Mouse (Mus musculus) cerebellum, postnatal 10 days (tissue): ENCODE measurements around the gene Fbxw8.

Source experiments
- DNase-seq, 2 experiments: peaks; one replicate each; pipeline ENCODE4 v3.0.0; 2021; ENCODE audit warnings: mixed read lengths in 2 of 2

The Fbxw8 gene

DNA sequence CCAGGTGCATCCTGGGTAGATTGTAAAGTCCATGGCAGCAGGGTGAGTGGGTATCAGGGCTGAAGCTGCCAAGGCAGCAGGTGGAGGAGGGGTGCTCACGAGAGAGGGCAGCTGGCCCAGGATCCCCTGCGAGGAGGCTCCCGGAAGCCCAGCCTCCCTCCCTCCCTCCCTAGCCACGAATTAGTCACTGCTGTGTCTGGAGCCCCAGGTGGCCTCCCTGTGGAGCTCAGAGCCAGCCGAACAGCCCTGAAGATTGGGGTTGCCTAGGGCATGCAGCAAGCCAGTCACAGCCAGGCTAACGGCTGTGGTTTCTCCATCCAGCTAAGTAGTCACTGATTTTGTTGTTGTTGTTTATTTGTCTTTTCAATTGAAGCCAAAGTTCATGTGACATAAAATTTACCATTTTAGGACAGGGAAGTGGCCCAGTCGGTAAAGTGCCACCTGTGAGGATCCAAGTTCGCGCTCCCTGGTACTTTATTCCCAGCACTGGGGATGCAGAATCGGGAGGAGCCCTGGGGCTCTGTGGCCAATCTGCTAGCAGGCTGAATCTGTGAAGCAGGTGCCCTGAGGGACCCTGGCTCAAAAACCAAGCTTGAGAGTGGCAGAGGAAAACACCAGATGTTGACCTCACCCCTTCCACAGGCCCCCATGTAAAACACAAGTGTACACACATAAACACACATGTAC lies 117.3 kb downstream of the Fbxw8 start:
- peak; percentile 74 to 85 for DNase-seq

DNA sequence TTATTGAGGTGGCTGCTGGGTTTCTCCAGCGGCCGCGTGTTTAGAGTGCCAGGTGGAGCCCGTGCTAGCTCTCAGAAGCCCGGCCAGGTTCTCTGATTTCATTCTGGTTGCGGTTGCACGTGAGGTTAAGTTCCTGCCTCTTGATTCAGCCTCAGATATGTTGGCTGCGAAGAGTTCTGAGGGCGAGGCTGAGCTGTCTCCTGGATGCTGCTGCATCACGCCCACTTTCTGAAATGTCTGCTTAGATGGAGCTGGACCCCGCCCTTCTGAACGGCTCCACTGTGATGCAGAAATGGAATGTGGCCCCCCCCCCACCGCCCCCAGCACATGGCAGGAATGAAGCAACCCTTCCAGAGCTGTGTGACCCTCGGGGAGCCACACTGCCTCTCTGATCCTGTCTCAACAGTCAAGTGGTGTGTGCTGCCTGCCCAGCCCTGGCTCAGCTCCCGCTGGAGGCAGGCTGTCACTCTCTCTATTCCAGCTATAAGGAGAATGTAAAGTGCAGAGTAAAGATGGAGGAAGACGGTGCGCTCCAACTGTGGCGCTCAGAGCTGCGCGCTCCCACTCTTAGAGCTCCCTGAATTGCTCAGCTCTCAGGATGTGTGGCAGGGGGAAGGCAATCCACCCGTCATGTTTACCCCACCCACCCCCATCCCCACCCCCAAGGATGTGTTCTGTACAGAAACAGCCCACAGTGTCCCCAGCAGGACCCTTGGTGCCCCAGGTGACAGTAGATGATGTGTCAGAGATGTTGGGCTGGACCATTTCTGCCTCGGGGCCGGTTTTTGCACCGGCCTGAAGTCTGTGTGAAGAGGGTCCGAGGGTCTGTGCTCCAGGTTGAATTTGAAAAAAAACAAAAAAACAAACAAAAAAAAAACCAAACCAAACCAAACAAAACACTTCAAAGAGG lies 118.1 kb downstream of the Fbxw8 start:
- peak; percentile 47 to 51 for DNase-seq

DNA sequence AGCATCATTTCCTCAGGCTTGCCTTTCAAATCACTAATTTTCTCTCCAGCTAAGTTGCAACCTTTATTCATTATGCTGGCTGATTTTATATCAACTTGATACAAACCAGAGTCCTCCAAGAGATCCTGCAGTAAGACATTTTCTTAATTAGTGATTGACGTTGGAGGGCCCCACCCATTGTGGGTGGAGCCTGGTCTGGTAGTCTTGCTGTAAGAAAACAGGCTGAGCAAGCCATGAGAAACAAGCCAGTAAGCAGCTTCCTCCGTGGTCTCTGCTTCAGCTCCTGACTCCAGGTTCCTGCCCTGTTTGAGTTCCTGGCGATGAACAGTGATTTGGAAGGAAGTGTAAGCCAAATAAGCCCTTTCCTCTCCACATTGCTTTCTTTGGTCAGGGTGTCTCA lies 119.5 kb downstream of the Fbxw8 start:
- DNase-seq: no peak

DNA sequence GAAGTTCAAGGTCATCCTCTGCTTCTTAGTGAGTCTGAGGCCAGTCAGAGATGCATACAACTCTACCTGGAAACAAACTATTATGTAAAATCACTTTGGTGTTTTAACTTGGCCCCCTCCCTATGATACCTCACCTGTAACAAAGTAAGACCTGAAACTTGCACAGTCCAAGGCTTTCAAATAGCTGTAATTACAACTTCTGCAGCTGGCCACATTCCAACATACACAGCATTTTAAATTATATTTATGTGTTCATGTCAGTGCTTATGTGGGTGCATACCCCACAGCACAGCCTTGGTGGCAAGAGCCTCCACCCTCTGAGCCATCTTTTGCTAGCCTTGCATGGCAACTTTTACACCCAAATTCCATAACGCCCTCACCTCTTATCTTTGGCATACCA lies 120.6 kb downstream of the Fbxw8 start:
- DNase-seq: no peak

DNA sequence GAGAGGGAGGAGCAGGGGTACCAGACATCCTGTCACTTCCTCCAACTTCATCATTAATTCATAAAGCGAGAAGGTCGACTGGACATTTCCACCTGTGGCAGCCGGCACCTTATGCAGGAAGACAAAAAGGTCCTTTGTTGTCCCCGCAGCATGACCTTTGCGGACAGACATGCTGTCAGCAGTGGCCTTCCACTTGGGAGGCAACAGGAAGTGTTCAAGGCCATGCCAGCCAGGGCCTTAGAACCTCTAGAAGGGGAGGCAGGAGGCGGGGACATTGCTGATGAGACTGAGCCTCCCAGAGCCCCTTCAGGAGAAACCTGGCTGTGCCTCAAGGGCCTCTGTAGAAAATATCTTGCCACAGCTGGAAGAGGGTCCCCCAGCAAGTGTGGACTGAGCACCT lies 121.5 kb downstream of the Fbxw8 start:
- no peak for DNase-seq

DNA sequence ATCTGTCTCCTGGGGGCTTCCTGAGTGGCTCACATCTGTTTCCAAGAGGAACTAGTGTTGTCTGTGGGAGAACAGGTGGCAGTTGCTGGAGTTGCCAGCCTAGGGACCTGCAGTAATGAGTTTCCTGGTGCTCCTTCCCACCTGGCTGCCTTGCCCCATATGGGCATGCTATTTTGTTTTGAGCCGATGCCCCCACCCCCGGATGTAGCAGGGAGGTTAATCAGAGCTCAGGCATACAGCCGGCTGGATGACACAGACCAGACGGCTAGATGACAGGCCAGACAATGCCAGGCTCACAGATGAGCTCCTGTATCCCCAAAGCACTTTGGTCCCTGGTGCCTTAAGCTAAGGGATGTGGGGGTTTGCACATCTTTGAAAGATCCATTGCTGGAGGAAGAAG lies 121.9 kb downstream of the Fbxw8 start:
- no peak for DNase-seq

DNA sequence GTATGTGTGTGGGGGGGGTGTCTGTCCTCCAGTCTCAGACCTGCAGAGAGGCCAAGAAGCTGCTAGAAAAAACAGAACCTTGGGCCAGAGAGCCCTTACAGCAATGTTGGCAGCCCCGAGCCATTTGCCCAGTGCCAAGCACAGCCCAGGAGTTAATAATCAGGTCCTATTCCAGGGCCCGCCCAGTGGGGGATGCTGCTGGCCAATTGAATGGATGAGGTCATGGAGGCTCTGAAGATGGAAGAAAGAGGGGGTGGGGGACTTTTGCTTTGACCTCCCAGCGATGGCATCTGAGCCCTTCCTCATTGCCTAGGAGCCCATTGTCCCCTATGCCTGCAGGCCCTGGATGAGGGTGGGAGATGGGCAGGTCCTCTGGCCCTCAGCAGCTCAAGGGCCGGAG lies 123.8 kb downstream of the Fbxw8 start:
- peak; percentile 65 to 69 for DNase-seq

DNA sequence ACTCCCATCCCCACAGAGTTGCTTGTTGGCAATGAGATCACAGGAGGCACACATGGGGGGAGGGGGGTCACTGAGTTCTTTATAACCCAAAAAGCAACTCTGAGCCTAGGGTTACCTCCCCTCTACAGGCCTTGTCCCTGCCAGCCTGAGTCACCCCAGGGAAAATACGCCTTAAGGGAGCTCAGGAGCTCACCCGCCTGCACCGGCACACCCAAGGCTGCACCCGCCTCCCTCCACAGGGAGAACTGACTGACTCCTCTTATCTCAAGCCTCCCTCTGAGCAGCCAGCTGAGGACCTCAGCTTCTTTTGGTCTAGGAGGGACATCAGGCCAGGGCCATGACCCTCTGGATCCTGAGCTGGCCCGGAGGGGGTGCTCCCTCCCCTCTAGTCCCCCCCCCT lies 124.2 kb downstream of the Fbxw8 start:
- no peak for DNase-seq

DNA sequence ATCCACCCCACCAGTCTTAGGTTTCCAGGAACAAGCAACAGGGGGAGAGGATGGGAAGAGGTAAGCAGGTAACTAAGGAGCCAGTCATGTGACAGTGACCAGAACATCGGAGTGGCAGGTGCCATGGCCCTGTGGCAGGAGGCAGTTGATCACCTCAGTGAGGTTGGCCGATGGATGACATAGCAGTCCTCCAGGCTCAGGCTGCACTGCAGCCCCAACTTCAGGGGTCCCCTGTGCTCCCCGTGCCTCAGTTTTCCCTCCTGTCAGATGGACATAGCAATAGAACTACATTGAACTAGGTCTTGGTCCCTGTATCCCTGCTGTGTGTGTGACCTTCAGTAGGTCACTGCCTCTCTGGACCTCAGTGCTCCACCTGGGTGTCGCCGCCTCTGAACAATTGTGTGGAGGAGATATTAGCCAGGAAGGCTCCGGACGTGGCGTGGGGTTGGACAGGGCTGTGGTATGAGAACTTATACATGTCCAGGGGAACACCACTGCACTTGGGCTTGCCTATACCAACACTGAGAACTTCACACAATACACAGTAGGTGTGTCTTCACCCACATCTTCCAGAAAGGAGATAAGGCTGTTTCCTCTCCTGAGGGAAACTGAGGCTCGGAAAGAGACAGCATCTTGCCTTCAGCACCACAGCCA lies 125.1 kb downstream of the Fbxw8 start:
- DNase-seq: no peak

DNA sequence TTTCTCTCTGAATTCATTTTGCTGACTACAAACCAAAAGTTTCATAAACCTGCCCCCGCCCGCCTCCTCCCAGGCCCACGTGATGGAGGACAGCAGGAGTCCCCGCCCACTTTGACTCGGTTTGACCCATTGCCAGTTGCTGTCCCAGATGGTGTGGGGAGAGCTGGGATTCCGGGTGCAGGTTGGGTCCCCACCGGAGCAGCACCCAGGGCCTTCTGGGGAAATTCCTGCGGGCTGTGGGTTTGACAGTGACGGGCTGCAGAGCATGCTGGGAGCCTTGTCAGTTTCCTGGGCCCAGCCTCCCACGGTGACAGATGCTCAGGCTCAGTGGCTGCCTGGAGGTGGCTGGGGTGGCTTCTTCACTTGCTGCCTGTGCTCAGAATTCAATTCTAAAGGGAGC lies 125.8 kb downstream of the Fbxw8 start:
- peak; percentile 42 to 48 for DNase-seq

DNA sequence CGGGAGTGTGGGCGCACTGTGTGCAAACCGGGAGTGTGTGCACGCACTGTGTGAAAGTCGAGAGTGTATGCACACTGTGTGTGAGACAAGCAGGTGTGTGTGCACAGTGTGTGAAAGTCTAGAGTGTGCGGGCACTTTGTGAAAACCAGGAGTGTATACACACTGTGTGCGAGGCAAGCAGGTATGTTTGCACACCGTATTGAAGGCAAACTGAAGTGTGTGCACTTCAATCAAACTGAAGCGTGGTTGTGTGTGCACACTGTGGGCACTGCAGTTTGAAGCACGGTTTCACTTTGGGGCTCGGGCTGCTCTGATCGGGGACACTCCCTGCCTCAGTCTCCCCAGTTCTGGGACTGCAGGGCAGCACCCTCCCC lies 126.2 kb downstream of the Fbxw8 start:
- no peak for DNase-seq

DNA sequence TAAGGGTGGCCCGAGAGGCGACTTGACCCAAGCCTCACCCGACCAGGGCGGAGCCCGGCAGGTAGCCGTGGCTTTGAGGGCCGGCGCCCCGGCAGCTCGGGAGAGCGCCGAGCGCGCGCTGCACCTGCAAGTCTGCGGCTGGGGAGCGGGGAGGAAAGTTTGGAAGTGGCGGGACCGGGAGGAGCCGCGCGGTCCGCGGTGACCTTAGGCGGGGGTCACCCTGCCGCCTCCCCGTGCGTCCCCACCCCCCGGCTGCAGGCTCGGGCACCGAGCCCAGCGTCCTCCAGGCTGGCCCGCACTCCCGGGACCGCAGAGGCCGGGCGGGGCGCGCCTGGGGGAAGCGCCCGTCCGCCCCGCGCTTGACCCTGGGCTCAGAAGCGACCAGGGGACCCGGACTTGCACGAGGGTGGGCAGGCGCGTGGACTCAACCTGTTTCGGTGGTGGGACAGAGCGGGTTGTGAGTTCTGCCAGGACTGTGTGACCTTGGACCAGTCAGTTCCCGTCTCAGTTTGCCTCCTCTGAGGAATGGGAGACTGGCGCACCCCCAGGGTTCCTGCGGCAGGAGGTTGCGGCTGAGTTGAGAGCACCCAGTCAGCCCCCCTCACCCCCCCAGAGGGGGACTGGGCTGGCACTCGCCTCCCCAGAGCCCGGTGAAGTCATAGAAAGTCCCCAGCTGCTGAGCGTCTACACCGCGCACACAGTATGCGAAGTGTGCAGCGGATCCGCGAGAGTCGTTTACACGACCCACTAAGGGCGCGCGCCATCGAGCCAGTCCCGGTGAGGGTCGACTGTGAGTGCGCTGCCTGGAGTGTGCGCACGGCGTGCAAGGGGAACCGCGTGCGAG lies 126.9 kb downstream of the Fbxw8 start:
- no peak for DNase-seq

DNA sequence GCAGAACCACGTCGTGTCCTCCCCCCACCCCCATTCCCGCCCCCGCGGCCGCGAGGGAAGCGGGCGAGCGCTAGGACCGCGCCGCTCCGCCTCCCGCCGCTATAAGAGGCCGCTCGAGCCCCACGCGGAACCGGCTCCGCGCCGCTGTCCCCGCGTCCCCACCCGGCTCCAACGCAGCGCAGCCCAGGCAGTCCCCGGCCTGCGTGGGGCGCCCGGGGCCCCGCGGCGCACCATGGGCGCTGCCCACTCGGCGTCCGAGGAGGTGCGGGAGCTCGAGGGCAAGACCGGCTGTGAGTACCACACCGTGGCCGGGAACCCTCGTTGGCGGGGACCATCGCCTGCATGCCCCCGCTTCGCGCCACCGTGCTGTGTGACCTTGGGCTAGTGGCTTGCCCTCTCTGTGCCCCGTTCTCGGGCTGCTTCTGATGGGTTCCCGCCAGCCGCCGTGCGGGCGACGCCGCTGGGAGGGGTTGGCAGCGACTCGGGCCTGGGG lies 127.5 kb downstream of the Fbxw8 start, which contains the start of gene Tesc:
Tesc (plus strand) TSS at position 46 of the 493 bp plus-strand sequence.
- DNase-seq: peak; percentile 52 to 53

DNA sequence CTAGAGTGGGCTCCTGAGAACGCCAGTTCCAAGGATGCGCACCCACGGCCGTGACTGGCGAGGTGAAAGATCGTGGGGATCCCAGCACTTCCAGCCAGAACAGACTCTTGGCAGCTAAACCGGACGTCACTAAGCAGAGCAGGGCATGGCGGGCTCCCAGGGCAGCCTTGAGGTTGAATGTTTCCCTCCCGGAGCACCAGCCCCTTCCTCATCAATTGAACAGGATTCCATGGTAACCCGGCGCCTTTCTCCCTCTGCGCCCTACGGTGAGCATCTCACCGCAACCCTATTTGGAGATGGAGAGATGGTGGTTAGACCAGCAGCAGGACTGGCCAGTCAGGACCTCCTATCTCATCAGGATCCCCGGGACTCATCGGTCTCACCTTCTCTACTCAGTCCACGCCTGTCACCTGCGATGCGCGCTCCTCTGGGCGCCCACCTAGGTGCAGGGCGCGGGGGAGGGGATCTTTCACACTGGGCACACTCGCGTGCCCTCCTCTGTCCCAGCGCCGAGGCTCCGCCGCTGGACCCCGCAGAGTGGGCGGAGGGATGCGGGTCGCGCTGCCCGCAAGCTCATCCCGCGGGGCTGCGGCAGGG lies 128.1 kb downstream of the Fbxw8 start:
- peak in 1 of 2 experiments; percentile 47 for DNase-seq

DNA sequence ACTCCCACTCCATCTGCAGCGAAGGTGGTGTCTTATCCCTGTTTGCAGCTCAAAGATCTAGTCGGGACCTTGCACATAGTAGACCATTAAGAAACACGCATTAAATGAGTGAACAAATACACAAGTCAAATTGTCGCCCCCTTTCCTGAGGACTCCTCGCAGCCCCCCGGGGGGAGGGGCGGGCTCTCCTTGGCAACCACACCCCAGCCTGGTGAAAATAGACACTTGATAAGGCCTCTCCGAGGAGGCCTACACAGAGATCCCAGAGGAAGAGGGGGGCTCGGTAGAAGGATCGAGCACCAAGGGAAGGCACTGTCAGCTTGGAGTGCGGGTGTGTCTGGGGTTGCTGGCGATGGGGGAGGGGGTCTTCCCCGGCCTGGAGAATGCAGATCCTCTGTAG lies 128.9 kb downstream of the Fbxw8 start:
- no peak for DNase-seq

DNA sequence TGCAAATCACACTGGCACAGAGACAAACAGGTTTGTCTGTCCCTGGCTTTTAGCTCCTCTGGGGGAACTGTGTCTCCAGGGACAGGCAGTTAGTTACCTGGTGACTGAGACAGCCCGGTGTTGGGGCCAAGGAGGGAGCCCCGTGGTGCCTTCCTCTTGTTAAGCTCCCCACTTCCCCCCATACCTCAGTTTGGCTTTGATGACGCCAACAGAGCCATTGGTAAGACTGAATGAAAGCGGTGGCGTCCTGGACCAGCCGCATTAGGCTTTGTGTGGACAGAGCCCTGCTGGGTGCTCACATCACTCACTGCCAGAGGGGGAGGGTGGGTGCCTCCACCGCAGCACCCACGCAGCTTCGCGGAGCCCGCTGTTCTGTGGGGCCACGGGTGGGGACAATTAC lies 129.4 kb downstream of the Fbxw8 start:
- no peak for DNase-seq

DNA sequence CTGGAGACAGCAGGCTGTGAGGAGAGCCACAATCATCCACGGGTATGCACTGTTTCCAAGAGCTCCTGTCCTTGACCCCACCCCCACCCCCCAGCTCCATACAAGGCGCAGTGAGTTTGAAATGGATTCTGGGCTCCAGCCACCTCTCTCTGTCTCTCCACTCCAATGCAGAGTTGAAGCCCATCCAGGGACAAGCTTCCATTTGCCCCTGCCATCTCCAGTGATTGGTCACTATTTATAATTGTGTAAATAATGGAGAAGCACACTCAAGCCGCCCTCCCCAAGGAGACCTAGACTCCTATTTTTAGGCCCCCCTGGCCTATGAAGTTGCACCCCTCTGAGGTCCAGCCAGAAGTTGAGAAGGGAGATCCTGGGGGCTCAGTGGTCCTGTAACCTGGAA lies 132.2 kb downstream of the Fbxw8 start:
- no peak for DNase-seq

DNA sequence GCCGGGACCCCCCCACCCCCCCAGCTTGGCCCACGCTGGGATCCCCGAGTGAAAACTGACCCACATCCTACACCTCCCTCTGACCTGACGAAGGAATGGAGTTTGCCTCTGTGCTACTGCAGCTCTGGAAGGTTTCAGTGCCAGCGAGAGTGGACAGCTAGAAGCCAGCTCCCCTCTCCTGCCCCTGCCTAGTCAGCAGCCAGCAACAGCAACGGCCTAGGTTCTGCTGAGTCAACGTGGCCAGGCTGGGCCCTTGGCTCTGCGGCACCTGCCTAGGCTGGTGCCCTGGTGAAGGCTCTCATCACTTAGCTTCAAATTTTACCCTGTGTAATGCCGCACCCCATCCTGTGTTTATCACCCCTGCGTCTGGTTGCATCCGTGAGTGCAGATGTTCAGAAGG lies 135.4 kb downstream of the Fbxw8 start:
- DNase-seq: no peak

DNA sequence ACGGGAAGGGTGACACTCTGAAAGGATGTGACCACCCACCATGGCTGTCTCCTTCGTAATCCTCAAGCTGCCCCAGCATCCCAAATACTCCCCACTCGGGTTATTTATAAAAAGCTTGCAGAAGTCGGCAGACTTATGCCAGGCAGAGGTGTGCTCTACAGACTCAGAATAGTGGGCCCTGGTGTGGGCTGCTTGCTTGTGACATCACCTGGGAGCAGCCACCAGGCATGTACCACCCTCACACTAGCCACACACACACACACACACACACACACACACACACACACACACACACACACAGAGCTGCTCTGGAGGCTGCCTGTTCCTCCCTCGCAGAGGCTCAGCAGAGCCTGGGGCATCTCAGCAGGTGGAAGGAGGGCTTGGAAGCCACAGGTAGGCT lies 137.7 kb downstream of the Fbxw8 start:
- DNase-seq: no peak

DNA sequence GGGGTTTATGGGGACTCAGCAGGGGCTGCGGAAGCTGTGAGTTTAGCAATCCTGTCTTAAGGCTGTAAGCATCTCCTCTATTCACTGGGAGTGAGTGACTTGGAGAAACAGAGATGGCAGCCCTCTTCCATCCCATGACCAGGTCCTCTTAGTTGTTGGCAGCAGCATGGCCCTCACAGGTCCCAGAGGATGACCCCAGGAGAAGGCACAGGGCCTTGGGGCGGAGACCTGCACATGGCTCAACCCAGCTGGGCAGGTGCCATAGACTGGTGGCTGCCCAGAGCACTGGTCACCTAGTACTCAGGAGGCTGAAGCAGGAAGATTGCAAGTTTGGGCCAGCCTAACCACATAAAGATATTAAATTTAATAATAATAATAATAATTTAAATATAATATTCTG lies 139.6 kb downstream of the Fbxw8 start:
- no peak for DNase-seq

DNA sequence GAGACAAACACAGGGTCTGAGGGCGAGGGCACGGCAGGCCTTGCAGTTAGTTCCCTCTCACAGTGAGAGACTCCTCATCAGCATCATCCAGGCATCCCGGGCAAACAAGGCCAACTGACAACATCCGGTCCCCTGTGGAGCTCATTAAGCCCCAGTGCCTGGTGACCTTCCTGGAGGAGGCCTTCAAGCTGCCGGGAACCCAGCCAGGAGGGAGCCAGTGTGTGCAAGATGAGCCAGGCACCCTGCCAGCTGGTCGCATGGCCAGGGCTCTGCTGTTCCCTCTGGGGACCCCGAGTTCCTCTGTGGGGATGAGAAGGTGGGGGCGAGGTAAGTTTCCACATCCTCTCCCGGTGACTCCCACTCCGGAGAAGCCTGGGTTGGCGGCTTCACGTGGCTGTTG lies 140.2 kb downstream of the Fbxw8 start:
- DNase-seq: peak; percentile 83 to 84
